Mouse (Mus musculus): Measurements from ENCODE around the gene Olfr808. TPM values are rescaled to one million over a fixed set of nuclear protein-coding genes. Genes with fewer than 3 reads are reported as not detected.

Gene Olfr808
- not detected in 2 replicates for polyA plus RNA-seq (2012; ENCODE audit: insufficient read depth, low replicate concordance)

DNA sequence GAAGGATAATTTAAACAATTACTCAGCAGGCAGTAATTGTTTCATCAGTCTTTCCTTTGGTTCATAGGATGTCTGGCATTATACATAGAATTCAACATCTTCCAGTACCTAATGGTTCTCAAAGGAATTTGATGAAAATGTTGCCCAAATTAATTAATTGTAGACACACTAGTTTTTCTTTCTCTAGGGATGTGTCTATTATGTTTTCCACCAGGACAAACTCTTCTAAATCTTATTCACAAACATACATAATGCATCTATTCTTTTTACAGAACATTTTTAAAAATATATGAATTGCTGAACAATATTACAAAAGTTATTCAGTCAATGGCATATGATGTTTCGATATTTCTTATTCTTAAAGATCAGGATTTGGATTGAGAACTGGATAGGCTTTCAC lies at the start of gene Olfr808:
TSS of gene Olfr808 (plus strand) at position 301 of the 400 bp plus-strand sequence.
- Histone ChIP-seq H3K9me3 (no peaks in the 10 kb centered on the region), H3K36me3 (replicated peaks; ENCODE audit: low read length) (no peaks in the 10 kb centered on the region), H3K27me3 (replicated peaks) (no peaks in the 10 kb centered on the region), H3K4me3 (replicated peaks) (no peak within 1 kb of the TSS), H3K4me1 (no peaks in the 10 kb centered on the region)
- TF ChIP-seq FLI1 (IDR thresholded peaks at IDR 0.05; ENCODE audit: low read length), result no peak
- TF ChIP-seq GATA1 (IDR thresholded peaks at IDR 0.05; ENCODE audit: borderline replicate concordance, low read length), result no peak

DNA sequence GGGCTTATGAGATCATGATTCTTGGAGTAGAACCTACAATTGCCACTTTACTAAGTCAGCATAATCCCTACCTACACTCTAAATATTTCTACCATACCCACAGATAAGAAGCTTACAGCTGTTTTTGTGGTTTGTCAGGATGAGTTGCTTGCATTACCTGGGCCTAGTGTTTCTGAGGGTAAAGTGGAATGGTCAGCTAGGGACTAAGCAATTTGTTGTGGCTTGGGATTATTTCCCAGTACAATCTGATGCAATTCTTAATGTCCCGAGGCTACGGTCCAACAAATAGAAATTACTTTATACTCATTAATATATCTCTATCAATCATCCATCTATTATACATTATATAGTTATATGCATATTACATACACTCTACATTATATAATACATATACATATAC lies 36.0 kb upstream of the Olfr808 start, which contains the start of gene Olfr805:
TSS of gene Olfr805 (minus strand) at position 101 of the 400 bp plus-strand sequence.
- Histone ChIP-seq H3K4me3 (replicated peaks) (no peak within 1 kb of the TSS), H3K36me3 (replicated peaks; ENCODE audit: low read length) (no peaks in the 10 kb centered on the region), H3K9me3 (no peaks in the 10 kb centered on the region), H3K27me3 (replicated peaks) (no peaks in the 10 kb centered on the region), H3K4me1 (no peaks in the 10 kb centered on the region)
- TF ChIP-seq FLI1 (IDR thresholded peaks at IDR 0.05; ENCODE audit: low read length) (no peak), GATA1 (IDR thresholded peaks at IDR 0.05; ENCODE audit: borderline replicate concordance, low read length) (no peak)

DNA sequence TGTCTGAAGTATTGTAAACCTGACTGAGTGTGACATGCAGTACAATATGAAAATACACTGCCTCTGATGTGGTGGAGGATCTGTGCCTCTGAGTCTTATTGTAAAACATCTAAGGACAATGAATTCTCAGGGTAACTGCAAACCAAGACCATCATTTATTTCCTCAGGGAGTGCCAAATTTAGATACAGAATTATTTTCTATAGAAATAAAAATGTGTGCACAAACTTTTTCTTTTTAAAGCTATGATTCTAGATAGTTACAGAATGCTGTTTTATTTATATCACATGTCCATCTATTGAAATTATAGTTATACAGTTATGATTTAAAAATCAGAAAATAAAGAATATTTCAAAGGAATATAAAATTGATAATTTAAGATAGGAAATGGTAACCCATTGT lies 23.5 kb upstream of the Olfr808 start, which contains the start of gene Olfr806:
TSS of gene Olfr806 (minus strand) at position 101 of the 400 bp plus-strand sequence.
- TF ChIP-seq GATA1 (IDR thresholded peaks at IDR 0.05; ENCODE audit: borderline replicate concordance, low read length), result no peak
- no peak for TF ChIP-seq FLI1 (IDR thresholded peaks at IDR 0.05; ENCODE audit: low read length)
- no peaks in the 10 kb centered on the region for H3K36me3 ChIP-seq (replicated peaks; ENCODE audit: low read length)
- no peaks in the 10 kb centered on the region for H3K4me1 ChIP-seq
- H3K9me3 ChIP-seq, result peaks cover 3% of the 10 kb centered on the region; the same call in 1 of the 2 replicates
- no peaks in the 10 kb centered on the region for H3K27me3 ChIP-seq (replicated peaks)
- no peak within 1 kb of the TSS for H3K4me3 ChIP-seq (replicated peaks)

DNA sequence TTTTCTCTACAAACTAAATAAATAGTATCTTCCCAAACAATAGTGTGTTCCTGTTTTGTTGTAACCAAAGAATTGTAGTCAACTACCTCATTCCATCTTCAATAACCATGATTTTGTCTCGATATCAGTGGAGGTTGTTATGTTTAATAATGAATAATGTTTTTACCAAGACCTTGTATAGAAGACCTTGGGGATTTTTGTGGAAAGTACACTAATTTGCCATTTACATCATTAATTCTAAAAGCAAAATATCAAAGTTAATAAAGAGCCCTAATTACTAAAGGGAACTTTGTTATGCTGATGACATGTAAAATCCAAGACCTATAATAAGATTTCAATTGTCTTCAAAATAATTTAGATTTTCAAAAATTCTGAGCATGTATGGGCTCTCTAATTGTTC lies 7.6 kb upstream of the Olfr808 start, which contains the start of gene Olfr807:
TSS of gene Olfr807 (minus strand) at position 101 of the 400 bp plus-strand sequence.
- TF ChIP-seq FLI1 (IDR thresholded peaks at IDR 0.05; ENCODE audit: low read length) (no peak), GATA1 (IDR thresholded peaks at IDR 0.05; ENCODE audit: borderline replicate concordance, low read length) (no peak)
- Histone ChIP-seq H3K4me3 (replicated peaks) (no peak within 1 kb of the TSS), H3K36me3 (replicated peaks; ENCODE audit: low read length) (no peaks in the 10 kb centered on the region), H3K4me1 (no peaks in the 10 kb centered on the region), H3K9me3 (no peaks in the 10 kb centered on the region), H3K27me3 (replicated peaks) (no peaks in the 10 kb centered on the region)

DNA sequence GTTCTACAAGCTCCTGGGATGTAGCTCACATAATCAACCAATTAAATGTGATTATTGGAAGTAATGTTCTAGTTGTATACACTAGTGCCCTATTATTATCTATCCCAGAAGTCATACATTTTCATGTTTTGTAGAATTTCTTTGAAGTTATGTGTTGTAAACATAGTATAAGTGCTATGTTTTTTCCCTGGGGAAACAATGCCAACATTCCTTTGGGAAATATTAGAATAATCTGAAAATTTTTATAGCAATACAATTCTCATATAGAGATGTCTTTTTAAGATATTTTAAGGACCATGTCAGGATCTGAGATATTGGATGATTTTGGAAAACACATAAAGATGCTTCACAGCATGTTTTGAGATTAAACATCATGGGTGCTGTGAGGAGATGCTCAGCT lies 9.1 kb downstream of the Olfr808 start, which contains the start of gene Olfr809:
TSS of gene Olfr809 (plus strand) at position 301 of the 400 bp plus-strand sequence.
- Histone ChIP-seq H3K27me3 (replicated peaks) (no peaks in the 10 kb centered on the region), H3K36me3 (replicated peaks; ENCODE audit: low read length) (no peaks in the 10 kb centered on the region), H3K4me1 (no peaks in the 10 kb centered on the region), H3K9me3 (no peaks in the 10 kb centered on the region), H3K4me3 (replicated peaks) (no peak within 1 kb of the TSS)
- no peak for TF ChIP-seq GATA1 (IDR thresholded peaks at IDR 0.05; ENCODE audit: borderline replicate concordance, low read length)
- TF ChIP-seq FLI1 (IDR thresholded peaks at IDR 0.05; ENCODE audit: low read length), result no peak

DNA sequence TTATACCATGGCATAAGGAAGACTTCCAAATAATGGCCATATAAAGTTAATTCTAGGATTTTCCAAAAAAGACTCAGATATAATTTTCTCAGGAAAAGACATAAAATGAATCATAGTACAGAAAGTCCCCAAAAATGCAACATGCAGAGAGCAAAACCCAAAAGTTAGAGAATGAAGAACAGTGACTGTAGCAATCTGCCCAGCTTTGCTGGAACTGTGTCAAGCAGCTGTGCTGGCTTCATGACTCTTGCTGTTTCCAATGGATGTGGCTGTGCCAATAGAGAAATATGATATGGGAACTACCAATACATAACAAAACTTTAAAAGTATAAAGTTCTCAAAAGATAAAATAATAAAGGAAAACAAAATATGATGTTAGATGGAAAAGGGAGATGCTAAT lies 12.8 kb downstream of the Olfr808 start:
- H3K4me3 ChIP-seq (replicated peaks), result no peak overlapping the region
- no peaks in the 10 kb centered on the region for H3K9me3 ChIP-seq
- no peaks in the 10 kb centered on the region for H3K4me1 ChIP-seq
- TF ChIP-seq GATA1 (IDR thresholded peaks at IDR 0.05; ENCODE audit: borderline replicate concordance, low read length) (no peak), FLI1 (IDR thresholded peaks at IDR 0.05; ENCODE audit: low read length) (no peak)
- no peaks in the 10 kb centered on the region for H3K27me3 ChIP-seq (replicated peaks)
- H3K36me3 ChIP-seq (replicated peaks; ENCODE audit: low read length), result no peaks in the 10 kb centered on the region

DNA sequence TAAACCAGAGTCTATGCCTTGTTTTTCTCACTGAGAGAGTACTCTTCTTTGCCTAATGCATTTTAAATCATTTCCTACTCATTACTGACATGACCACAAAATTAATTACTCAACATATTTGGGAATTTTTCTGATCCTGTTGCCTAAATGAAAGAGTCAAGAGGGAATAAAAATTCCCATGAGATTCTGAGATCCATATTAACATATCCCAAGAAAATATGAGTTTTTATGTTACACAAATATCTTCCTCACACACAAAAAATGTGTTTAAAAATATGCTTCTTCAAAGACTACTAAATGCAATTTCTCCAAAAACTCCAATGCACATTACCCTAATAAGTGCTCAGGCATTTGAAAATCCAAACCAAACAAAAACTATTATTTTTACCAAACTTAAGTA lies 29.5 kb downstream of the Olfr808 start, which contains the start of gene Olfr810:
TSS of gene Olfr810 (minus strand) at position 101 of the 400 bp plus-strand sequence.
- H3K4me3 ChIP-seq (replicated peaks), result no peak within 1 kb of the TSS
- TF ChIP-seq FLI1 (IDR thresholded peaks at IDR 0.05; ENCODE audit: low read length) (no peak), GATA1 (IDR thresholded peaks at IDR 0.05; ENCODE audit: borderline replicate concordance, low read length) (no peak)
- H3K9me3 ChIP-seq, result no peaks in the 10 kb centered on the region
- no peaks in the 10 kb centered on the region for H3K27me3 ChIP-seq (replicated peaks)
- H3K36me3 ChIP-seq (replicated peaks; ENCODE audit: low read length), result no peaks in the 10 kb centered on the region
- H3K4me1 ChIP-seq, result no peaks in the 10 kb centered on the region

DNA sequence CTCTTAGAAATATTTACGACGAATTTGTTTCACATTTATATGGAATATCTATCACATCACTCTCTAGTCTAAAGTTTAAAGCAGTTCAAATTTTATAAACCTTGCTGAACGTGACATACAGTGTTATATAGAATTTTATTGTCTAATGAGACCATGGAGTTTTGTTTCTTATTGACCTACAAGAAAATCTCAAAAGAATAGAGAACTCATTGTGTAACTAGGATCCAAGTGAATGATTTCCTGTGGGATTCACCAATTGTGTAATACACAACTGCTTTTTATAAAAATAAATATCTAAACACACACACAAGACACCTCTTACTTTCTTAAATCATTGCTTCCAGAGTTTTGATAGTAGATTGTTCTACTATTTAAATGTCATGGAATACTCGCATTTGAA lies 39.0 kb downstream of the Olfr808 start, which contains the start of gene Olfr811:
TSS of gene Olfr811 (minus strand) at position 101 of the 400 bp plus-strand sequence.
- Histone ChIP-seq H3K4me1 (no peaks in the 10 kb centered on the region), H3K27me3 (replicated peaks) (no peaks in the 10 kb centered on the region), H3K9me3 (0 out of 2 replicates have a peak, but pooled peaks cover 3% of the 10 kb centered on the region), H3K4me3 (replicated peaks) (no peak within 1 kb of the TSS), H3K36me3 (replicated peaks; ENCODE audit: low read length) (no peaks in the 10 kb centered on the region)
- TF ChIP-seq GATA1 (IDR thresholded peaks at IDR 0.05; ENCODE audit: borderline replicate concordance, low read length), result no peak
- TF ChIP-seq FLI1 (IDR thresholded peaks at IDR 0.05; ENCODE audit: low read length), result no peak

Other genes starting within 250 kb of the Olfr808 start
- not detected in 2 replicates for gene Olfr791, start 243.7 kb upstream of the Olfr808 start, polyA plus RNA-seq (2012; ENCODE audit: insufficient read depth, low replicate concordance)
- gene Olfr792, start 226.3 kb upstream of the Olfr808 start, polyA plus RNA-seq (2012; ENCODE audit: insufficient read depth, low replicate concordance), result not detected in 2 replicates
- gene Olfr794, start 197.8 kb upstream of the Olfr808 start, polyA plus RNA-seq (2012; ENCODE audit: insufficient read depth, low replicate concordance), result not detected in 2 replicates
- gene Olfr796, start 152.9 kb upstream of the Olfr808 start, polyA plus RNA-seq (2012; ENCODE audit: insufficient read depth, low replicate concordance), result not detected in 2 replicates
- gene Olfr798, start 137.5 kb upstream of the Olfr808 start, polyA plus RNA-seq (2012; ENCODE audit: insufficient read depth, low replicate concordance), result 0.76 TPM in 1 of 2 replicates, not detected in the other
- gene Olfr799, start 128.0 kb upstream of the Olfr808 start, polyA plus RNA-seq (2012; ENCODE audit: insufficient read depth, low replicate concordance), result not detected in 2 replicates
- not detected in 2 replicates for gene Olfr800, start 107.8 kb upstream of the Olfr808 start, polyA plus RNA-seq (2012; ENCODE audit: insufficient read depth, low replicate concordance)
- not detected in 2 replicates for gene Olfr801, start 91.6 kb upstream of the Olfr808 start, polyA plus RNA-seq (2012; ENCODE audit: insufficient read depth, low replicate concordance)
- not detected in 2 replicates for gene Olfr802, start 77.3 kb upstream of the Olfr808 start, polyA plus RNA-seq (2012; ENCODE audit: insufficient read depth, low replicate concordance)
- 8.7 TPM in 1 of 2 replicates, not detected in the other for gene Olfr803, start 71.2 kb upstream of the Olfr808 start, polyA plus RNA-seq (2012; ENCODE audit: insufficient read depth, low replicate concordance)
- not detected in 2 replicates for gene Olfr804, start 62.3 kb upstream of the Olfr808 start, polyA plus RNA-seq (2012; ENCODE audit: insufficient read depth, low replicate concordance)
- not detected in 2 replicates for gene Olfr805, start 36.1 kb upstream of the Olfr808 start, polyA plus RNA-seq (2012; ENCODE audit: insufficient read depth, low replicate concordance)
- gene Olfr806, start 23.6 kb upstream of the Olfr808 start, polyA plus RNA-seq (2012; ENCODE audit: insufficient read depth, low replicate concordance), result not detected in 2 replicates
- not detected in 2 replicates for gene Olfr807, start 7.7 kb upstream of the Olfr808 start, polyA plus RNA-seq (2012; ENCODE audit: insufficient read depth, low replicate concordance)
- 0.07 TPM in 1 of 2 replicates, not detected in the other for gene Olfr809, start 9.2 kb downstream of the Olfr808 start, polyA plus RNA-seq (2012; ENCODE audit: insufficient read depth, low replicate concordance)
- gene Olfr810, start 29.4 kb downstream of the Olfr808 start, polyA plus RNA-seq (2012; ENCODE audit: insufficient read depth, low replicate concordance), result not detected in 2 replicates
- gene Olfr811, start 38.9 kb downstream of the Olfr808 start, polyA plus RNA-seq (2012; ENCODE audit: insufficient read depth, low replicate concordance), result not detected in 2 replicates
- not detected in 2 replicates for gene Olfr812, start 80.6 kb downstream of the Olfr808 start, polyA plus RNA-seq (2012; ENCODE audit: insufficient read depth, low replicate concordance)
- not detected in 2 replicates for gene Olfr813, start 89.9 kb downstream of the Olfr808 start, polyA plus RNA-seq (2012; ENCODE audit: insufficient read depth, low replicate concordance)
- 0.03 TPM in 1 of 2 replicates, not detected in the other for gene Olfr814, start 114.4 kb downstream of the Olfr808 start, polyA plus RNA-seq (2012; ENCODE audit: insufficient read depth, low replicate concordance)
- not detected in 2 replicates for gene Olfr815, start 140.4 kb downstream of the Olfr808 start, polyA plus RNA-seq (2012; ENCODE audit: insufficient read depth, low replicate concordance)
- not detected in 2 replicates for gene Olfr816, start 150.1 kb downstream of the Olfr808 start, polyA plus RNA-seq (2012; ENCODE audit: insufficient read depth, low replicate concordance)
- gene Olfr818, start 183.6 kb downstream of the Olfr808 start, polyA plus RNA-seq (2012; ENCODE audit: insufficient read depth, low replicate concordance), result not detected in 2 replicates
- gene Olfr819, start 201.8 kb downstream of the Olfr808 start, polyA plus RNA-seq (2012; ENCODE audit: insufficient read depth, low replicate concordance), result not detected in 2 replicates
- not detected in 2 replicates for gene Olfr247, start 210.7 kb downstream of the Olfr808 start, polyA plus RNA-seq (2012; ENCODE audit: insufficient read depth, low replicate concordance)
- gene Gm10310, start 219.6 kb downstream of the Olfr808 start, polyA plus RNA-seq (2012; ENCODE audit: insufficient read depth, low replicate concordance), result not detected in 2 replicates
- gene Olfr820, start 247.1 kb downstream of the Olfr808 start, polyA plus RNA-seq (2012; ENCODE audit: insufficient read depth, low replicate concordance), result not detected in 2 replicates